Mouse (Mus musculus): ENCODE results near the gene Akt1.
A peak's percentile ranks its signal among the peaks of the same experiment; 100 is the strongest.

Akt1 gene

GRCm38 (mm10) chr12:112688458-112688857, 13.8 kb upstream of the Akt1 start:
- DNase-seq (ENCODE audit: low spot score) = no peak

- DNase-seq (ENCODE audit: low spot score) = peak; percentile 54
These were observed 8.7 kb upstream of the Akt1 start for GRCm38 (mm10) chr12:112683351-112683750.

GRCm38 (mm10) chr12:112679027-112679996, 4.6 kb upstream of the Akt1 start:
- no peak for DNase-seq (ENCODE audit: low spot score)

GRCm38 (mm10) chr12:112678555-112679026, 3.9 kb upstream of the Akt1 start, which contains the start of gene Zbtb42:
Zbtb42 (plus strand) TSS chr12:112678828.
- DNase-seq (ENCODE audit: low spot score) = no peak

- no peak for DNase-seq (ENCODE audit: low spot score)
These were observed 3.4 kb upstream of the Akt1 start for GRCm38 (mm10) chr12:112677943-112678554.

GRCm38 (mm10) chr12:112677076-112677475, 2.4 kb upstream of the Akt1 start:
- DNase-seq (ENCODE audit: low spot score) = no peak

- peak; percentile 83 for DNase-seq (ENCODE audit: low spot score)
These were observed 756 bp upstream of the Akt1 start for GRCm38 (mm10) chr12:112675245-112676035.

- DNase-seq (ENCODE audit: low spot score) = no peak
These were observed 1.1 kb downstream of the Akt1 start for GRCm38 (mm10) chr12:112673576-112674091.

GRCm38 (mm10) chr12:112672744-112673575, 1.7 kb downstream of the Akt1 start:
- peak; percentile 64 for DNase-seq (ENCODE audit: low spot score)

GRCm38 (mm10) chr12:112671891-112672290, 2.8 kb downstream of the Akt1 start:
- DNase-seq (ENCODE audit: low spot score) = no peak

GRCm38 (mm10) chr12:112670718-112671393, 3.8 kb downstream of the Akt1 start:
- DNase-seq (ENCODE audit: low spot score) = peak; percentile 83

GRCm38 (mm10) chr12:112667619-112668297, 6.9 kb downstream of the Akt1 start:
- peak; percentile 38 for DNase-seq (ENCODE audit: low spot score)

GRCm38 (mm10) chr12:112665881-112666544, 8.7 kb downstream of the Akt1 start:
- DNase-seq (ENCODE audit: low spot score) = no peak

- no peak for DNase-seq (ENCODE audit: low spot score)
These were observed 9.2 kb downstream of the Akt1 start for GRCm38 (mm10) chr12:112665445-112665844.

GRCm38 (mm10) chr12:112664656-112665055, 10.0 kb downstream of the Akt1 start:
- DNase-seq (ENCODE audit: low spot score) = no peak

- DNase-seq (ENCODE audit: low spot score) = no peak
These were observed 10.6 kb downstream of the Akt1 start for GRCm38 (mm10) chr12:112664124-112664523.

- DNase-seq (ENCODE audit: low spot score) = no peak
These were observed 11.0 kb downstream of the Akt1 start for GRCm38 (mm10) chr12:112663716-112664115.

GRCm38 (mm10) chr12:112663303-112663702, 11.4 kb downstream of the Akt1 start:
- no peak for DNase-seq (ENCODE audit: low spot score)

GRCm38 (mm10) chr12:112661851-112662250, 12.8 kb downstream of the Akt1 start:
- no peak for DNase-seq (ENCODE audit: low spot score)

GRCm38 (mm10) chr12:112661327-112661605, 13.4 kb downstream of the Akt1 start:
- no peak for DNase-seq (ENCODE audit: low spot score)
